Mouse (Mus musculus): ENCODE measurements around the gene Rprd1b.

DNA sequence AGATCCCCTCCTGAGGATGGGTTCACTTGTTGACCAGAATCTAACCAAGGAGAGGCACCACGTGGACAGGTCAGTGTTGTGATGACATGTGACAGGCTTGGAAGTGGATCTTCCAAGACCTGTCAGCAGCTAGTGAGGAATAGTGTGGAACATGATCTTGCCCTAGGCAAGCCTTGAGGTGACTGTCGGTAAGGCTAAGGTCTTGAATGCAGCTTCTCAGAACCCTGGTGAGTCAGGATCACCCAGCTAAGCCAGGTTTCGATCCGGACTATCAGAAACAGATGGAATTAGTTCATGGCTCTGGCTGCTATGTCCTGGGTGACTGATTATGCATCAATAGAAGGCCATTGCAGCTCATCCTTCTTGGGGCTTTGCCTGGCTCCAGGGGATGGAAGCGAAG is 70.4 kb downstream of the Rprd1b start:
- TF ChIP-seq CTCF (IDR thresholded peaks at IDR 0.05; ENCODE audit: insufficient read depth, low read length), result no peak
- no peak for TF ChIP-seq POLR2A (IDR thresholded peaks at IDR 0.05; ENCODE audit: borderline replicate concordance, extremely low read depth, low read depth, low read length)

Measured in lung, adult 2 months (tissue).